In genomic region chr17:27826908-27827383, GRCm38 (mm10) we compare ENCODE assay signal across 8 mouse cellular contexts. TPM values are rescaled to one million over a fixed set of nuclear protein-coding genes. Genes with fewer than 3 reads are reported as not detected.
A peak's percentile ranks its signal among the peaks of the same experiment; 100 is the strongest.
DNase-seq lines count a peak whose midpoint lies in the region; ATAC-seq and TF ChIP-seq lines count a peak whose summit lies in the region.

No protein-coding gene starts in this region.

- H3K27ac ChIP-seq in bone marrow macrophage, adult 2 months (ENCODE audit: insufficient read depth, low read depth, low read length) = peak overlapping the region; percentile 91
- peak overlapping the region; percentile 51 for H3K27ac ChIP-seq in kidney, postnatal 0 days

- H3K36me3 ChIP-seq in E14TG2a.4 (ENCODE audit: insufficient read depth, low read length) = no peaks in the 10 kb centered on the region
- H3K36me3 ChIP-seq in kidney, postnatal 0 days (ENCODE audit: insufficient read depth, low read length) = no peaks in the 10 kb centered on the region

- WGBS in kidney, postnatal 0 days = under 1% methylated on average over 9 of the region's 9 CpGs

- peak overlapping the region; percentile 59 for H3K4me2 ChIP-seq in kidney, postnatal 0 days (ENCODE audit: low read length)

- H3K9ac ChIP-seq in kidney, postnatal 0 days (ENCODE audit: low read depth, low read length) = no peak overlapping the region

- DNase-seq in heart, adult 8-10 months (ENCODE audit: low spot score) = peak; percentile 40
- DNase-seq in kidney, postnatal 0 days (ENCODE audit: low spot score) = peak; percentile 88
- peak; percentile 66 to 75 for DNase-seq in lung, postnatal 4 days
- DNase-seq in spleen, postnatal 36 days (ENCODE audit: low spot score in 2 of 2) = peak; percentile 64 to 72
- no peak for DNase-seq in frontal cortex, postnatal 25 days (ENCODE audit: low spot score in 2 of 2)

- H3K4me3 ChIP-seq in E14TG2a.4 (replicated peaks; ENCODE audit: low read length) = peak overlapping the region; percentile 68
- H3K4me3 ChIP-seq in bone marrow macrophage, adult 2 months (ENCODE audit: insufficient read depth, low read length) = peak overlapping the region; percentile 57
- peak overlapping the region; percentile 28 for H3K4me3 ChIP-seq in kidney, postnatal 0 days (replicated peaks; ENCODE audit: low read depth, low read length)

- H3K9me3 ChIP-seq in E14TG2a.4 (ENCODE audit: low read length) = no peaks in the 10 kb centered on the region
- H3K9me3 ChIP-seq in kidney, postnatal 0 days (replicated peaks; ENCODE audit: low read length) = no peaks in the 10 kb centered on the region

- H3K27me3 ChIP-seq in E14TG2a.4 (ENCODE audit: insufficient read depth, low read length) = no peaks in the 10 kb centered on the region
- H3K27me3 ChIP-seq in kidney, postnatal 0 days (ENCODE audit: insufficient read depth, low read length) = no peaks in the 10 kb centered on the region

- no peak for TF ChIP-seq POLR2A in bone marrow macrophage, adult 2 months (IDR thresholded peaks at IDR 0.05; ENCODE audit: borderline replicate concordance, low read depth, low read length)

- TF ChIP-seq CTCF in E14TG2a.4 (conservative IDR thresholded peaks at IDR 0.05; ENCODE audit: low read length) = no peak
- no peak for TF ChIP-seq CTCF in bone marrow macrophage, adult 2 months (IDR thresholded peaks at IDR 0.05; ENCODE audit: low read depth, low read length)
- no peak for TF ChIP-seq CTCF in kidney, postnatal 0 days (IDR thresholded peaks at IDR 0.05; ENCODE audit: low read depth)

- 0 out of 2 replicates have a peak, but pooled peaks have one; percentile 41 for ATAC-seq in kidney, postnatal 0 days (replicated peaks; ENCODE audit: low FRiP score, low read depth)
- no peak for ATAC-seq in monocyte, adult 5-6 weeks (replicated peaks; ENCODE audit: insufficient number of reproducible peaks, low FRiP score, low TSS enrichment, poor library complexity, severe bottlenecking)

- peaks cover 61% of the 10 kb centered on the region for H3K4me1 ChIP-seq in E14TG2a.4 (replicated peaks; ENCODE audit: low read depth, low read length)
- H3K4me1 ChIP-seq in bone marrow macrophage, adult 2 months (ENCODE audit: control insufficient read depth, insufficient read depth, low read length) = peaks cover 12% of the 10 kb centered on the region
- no peaks in the 10 kb centered on the region for H3K4me1 ChIP-seq in kidney, postnatal 0 days (replicated peaks; ENCODE audit: insufficient read depth, low read length)

RNA-seq across cellular contexts. Expression of gene D17Wsu92e, which starts 6.5 kb away (rescaled TPM):
- 75.8 and 81.8 TPM in 2 replicates for polyA plus RNA-seq in bone marrow macrophage, adult 2 months (2012; ENCODE audit: insufficient read depth, insufficient read length, missing spikeins)
- 100 to 1,000 TPM; 150 to 171 (median 156) TPM for total RNA-seq in heart, adult 8-10 months (2022)
- polyA plus RNA-seq in kidney, postnatal 0 days (2015; fragmentation: Nextera tagmentation; extraction: Ambion mirVana) = 19.6 and 20.4 TPM in 2 replicates
- total RNA-seq in monocyte, adult 5-6 weeks (2017) = 146 to 207 TPM (median 171 TPM) in 3 replicates

RNA-seq across cellular contexts. Expression of gene Snrpc, which starts 11.0 kb away (rescaled TPM):
- polyA plus RNA-seq in bone marrow macrophage, adult 2 months (2012; ENCODE audit: insufficient read depth, insufficient read length, missing spikeins) = 105 and 113 TPM in 2 replicates
- 10 to 100 TPM; 39.9 to 48.3 (median 47.0) TPM for total RNA-seq in heart, adult 8-10 months (2022)
- 258 and 263 TPM in 2 replicates for polyA plus RNA-seq in kidney, postnatal 0 days (2015; fragmentation: Nextera tagmentation; extraction: Ambion mirVana)
- 77.5 to 88.4 TPM (median 81.4 TPM) in 3 replicates for total RNA-seq in monocyte, adult 5-6 weeks (2017)

RNA-seq across cellular contexts. Expression of gene Uhrf1bp1, which starts 29.3 kb away (rescaled TPM):
- 7.5 TPM in 2 replicates for polyA plus RNA-seq in bone marrow macrophage, adult 2 months (2012; ENCODE audit: insufficient read depth, insufficient read length, missing spikeins)
- 10 to 100 TPM; 15.6 to 19.5 (median 17.7) TPM for total RNA-seq in heart, adult 8-10 months (2022)
- polyA plus RNA-seq in kidney, postnatal 0 days (2015; fragmentation: Nextera tagmentation; extraction: Ambion mirVana) = 3.4 and 3.6 TPM in 2 replicates
- 3.9 to 5.1 TPM (median 4.2 TPM) in 3 replicates for total RNA-seq in monocyte, adult 5-6 weeks (2017)

Comparison
In these comparisons a context has a peak if more than half of its experiments do, and no peak if none do; other contexts are left out.
1. DNase-seq: peak in heart, adult 8-10 months (single experiment), kidney, postnatal 0 days (single experiment), lung, postnatal 4 days (2 of 2) and spleen, postnatal 36 days (2 of 2); none in frontal cortex, postnatal 25 days (0 of 2).
2. Peak in every context shown above with its lines, with median percentiles within 50 percentile points of each other: H3K4me3 ChIP-seq.